Comparison of ENCODE assay signal across 20 mouse cellular contexts in the genomic region with DNA sequence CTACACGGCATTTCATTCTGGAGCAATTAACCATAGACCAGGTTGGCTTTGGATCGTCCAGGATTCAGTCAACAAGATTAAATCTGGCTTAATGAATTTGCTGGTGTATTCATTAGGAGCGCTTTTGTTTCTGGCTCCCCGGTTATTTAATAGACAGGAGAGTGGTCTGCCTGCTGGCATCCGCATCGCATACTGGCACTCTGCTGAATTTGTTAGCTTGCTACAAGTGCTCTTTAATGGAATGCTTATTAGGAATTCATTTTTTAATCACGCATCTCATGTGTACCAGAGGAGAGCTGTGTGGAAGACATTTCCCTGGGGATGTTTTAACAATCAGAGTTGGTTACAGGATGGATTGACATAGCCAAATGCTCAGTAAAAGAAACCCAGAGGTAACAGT.
DNase-seq lines count a peak whose midpoint lies in the region; ATAC-seq lines count a peak whose summit lies in the region.
"Had no signal": no experiment of that assay in that cellular context is flagged by ENCODE, and none has a peak within 500 bp of the region (broad histone marks: within the 10 kb centered on the region; RNA-seq: fewer than 3 reads in every experiment).

No protein-coding gene starts in this region.

- ATAC-seq in hindbrain, embryonic 11.5 days (ENCODE audit: low FRiP score), result 0 out of 2 replicates have a peak, but pooled peaks have one; percentile 56
- peak; percentile 82 for ATAC-seq in forebrain, embryonic 14.5 days
- peak; percentile 86 for ATAC-seq in hindbrain, embryonic 16.5 days
- peak; percentile 81 for ATAC-seq in neural tube, embryonic 13.5 days (ENCODE audit: low read depth)
- ATAC-seq in frontal cortex, adult (ENCODE audit: low TSS enrichment), result no peak

- H3K4me3 ChIP-seq in hindbrain, embryonic 11.5 days (ENCODE audit: low read depth, low read length), result no peak overlapping the region
- no peak overlapping the region for H3K4me3 ChIP-seq in hindbrain, embryonic 10.5 days
- H3K4me3 ChIP-seq in forebrain, embryonic 14.5 days (ENCODE audit: low read depth, low read length), result no peak overlapping the region
- H3K4me3 ChIP-seq in hindbrain, embryonic 16.5 days (ENCODE audit: low read length), result no peak overlapping the region
- H3K4me3 ChIP-seq in neural tube, embryonic 13.5 days, result no peak overlapping the region
- H3K4me3 ChIP-seq: embryonic facial prominence, embryonic 15.5 days; heart, embryonic 13.5 days; limb, embryonic 15.5 days; megakaryocyte, embryonic 14.5 days had no signal

- H3K9ac ChIP-seq in hindbrain, embryonic 11.5 days (ENCODE audit: low read depth, low read length), result no peak overlapping the region
- H3K9ac ChIP-seq in forebrain, embryonic 14.5 days (ENCODE audit: low read length), result no peak overlapping the region
- no peak overlapping the region for H3K9ac ChIP-seq in hindbrain, embryonic 16.5 days (ENCODE audit: low read depth, low read length)
- H3K9ac ChIP-seq in neural tube, embryonic 13.5 days, result no peak overlapping the region
- H3K9ac ChIP-seq: embryonic facial prominence, embryonic 15.5 days; heart, embryonic 13.5 days; limb, embryonic 15.5 days had no signal

- DNase-seq in hindbrain, embryonic 11.5 days (ENCODE audit: low spot score), result no peak
- no peak for DNase-seq in hindbrain, embryonic 10.5 days (ENCODE audit: low spot score)
- DNase-seq in forebrain, embryonic 14.5 days (ENCODE audit: low spot score), result peak; percentile 89
- no peak for DNase-seq in heart, adult 8-10 months (ENCODE audit: low spot score)
- DNase-seq in kidney, adult 18-20 months, result no peak
- DNase-seq: adrenal gland, adult 8-10 months; cerebellum, adult 8-10 months; gastrocnemius, postnatal 25 days; kidney, adult 2 months; kidney, postnatal 36 days; lung, postnatal 10 days had no signal

- H3K4me2 ChIP-seq in hindbrain, embryonic 11.5 days (replicated peaks; ENCODE audit: low read depth, low read length), result no peak overlapping the region
- H3K4me2 ChIP-seq in forebrain, embryonic 14.5 days (ENCODE audit: low read length), result no peak overlapping the region
- H3K4me2 ChIP-seq in hindbrain, embryonic 16.5 days (ENCODE audit: low read length), result no peak overlapping the region
- no peak overlapping the region for H3K4me2 ChIP-seq in neural tube, embryonic 13.5 days
- H3K4me2 ChIP-seq: embryonic facial prominence, embryonic 15.5 days; heart, embryonic 13.5 days; limb, embryonic 15.5 days had no signal

- no peaks in the 10 kb centered on the region for H3K9me3 ChIP-seq in hindbrain, embryonic 11.5 days (ENCODE audit: control insufficient read depth, low read length)
- H3K9me3 ChIP-seq in hindbrain, embryonic 10.5 days, result no peaks in the 10 kb centered on the region
- H3K9me3 ChIP-seq in forebrain, embryonic 14.5 days (replicated peaks; ENCODE audit: control insufficient read depth, low read length), result no peaks in the 10 kb centered on the region
- no peaks in the 10 kb centered on the region for H3K9me3 ChIP-seq in hindbrain, embryonic 16.5 days (ENCODE audit: control insufficient read depth, low read length)
- H3K9me3 ChIP-seq in neural tube, embryonic 13.5 days, result no peaks in the 10 kb centered on the region
- H3K9me3 ChIP-seq: embryonic facial prominence, embryonic 15.5 days; heart, embryonic 13.5 days; limb, embryonic 15.5 days had no signal

- no peaks in the 10 kb centered on the region for H3K27me3 ChIP-seq in hindbrain, embryonic 11.5 days (ENCODE audit: control insufficient read depth, insufficient read depth, low read length)
- no peaks in the 10 kb centered on the region for H3K27me3 ChIP-seq in hindbrain, embryonic 10.5 days (ENCODE audit: insufficient read depth, poor library complexity, severe bottlenecking)
- H3K27me3 ChIP-seq in forebrain, embryonic 14.5 days (replicated peaks; ENCODE audit: control insufficient read depth, insufficient read depth, low read length), result no peaks in the 10 kb centered on the region
- H3K27me3 ChIP-seq in hindbrain, embryonic 16.5 days (replicated peaks; ENCODE audit: control insufficient read depth, insufficient read depth, low read length), result no peaks in the 10 kb centered on the region
- H3K27me3 ChIP-seq in neural tube, embryonic 13.5 days, result no peaks in the 10 kb centered on the region; the same call in 1 of the 2 replicates
- H3K27me3 ChIP-seq: CH12.LX; embryonic facial prominence, embryonic 15.5 days; heart, embryonic 13.5 days; limb, embryonic 15.5 days; megakaryocyte, embryonic 14.5 days had no signal

- no peaks in the 10 kb centered on the region for H3K36me3 ChIP-seq in hindbrain, embryonic 11.5 days (ENCODE audit: control insufficient read depth, insufficient read depth, low read length)
- no peaks in the 10 kb centered on the region for H3K36me3 ChIP-seq in hindbrain, embryonic 10.5 days
- no peaks in the 10 kb centered on the region for H3K36me3 ChIP-seq in forebrain, embryonic 14.5 days (ENCODE audit: control insufficient read depth, insufficient read depth, low read length)
- no peaks in the 10 kb centered on the region for H3K36me3 ChIP-seq in hindbrain, embryonic 16.5 days (ENCODE audit: control insufficient read depth, insufficient read depth, low read length)
- no peaks in the 10 kb centered on the region for H3K36me3 ChIP-seq in neural tube, embryonic 13.5 days
- H3K36me3 ChIP-seq: embryonic facial prominence, embryonic 15.5 days; heart, embryonic 13.5 days; limb, embryonic 15.5 days had no signal

- WGBS in hindbrain, embryonic 11.5 days, result 76% methylated on average over 7 of the region's 7 CpGs
- 82% methylated on average over 7 of the region's 7 CpGs for WGBS in hindbrain, embryonic 10.5 days
- 9% methylated on average over 7 of the region's 7 CpGs for WGBS in forebrain, embryonic 14.5 days
- WGBS in hindbrain, embryonic 16.5 days, result 26% methylated on average over 7 of the region's 7 CpGs
- WGBS in neural tube, embryonic 13.5 days, result 39% methylated on average over 7 of the region's 7 CpGs

- no peaks in the 10 kb centered on the region for H3K4me1 ChIP-seq in hindbrain, embryonic 11.5 days (replicated peaks; ENCODE audit: control insufficient read depth, insufficient read depth, low read length)
- H3K4me1 ChIP-seq in hindbrain, embryonic 10.5 days (replicated peaks), result peaks cover 14% of the 10 kb centered on the region; the same call in 1 of the 2 replicates
- H3K4me1 ChIP-seq in forebrain, embryonic 14.5 days (ENCODE audit: control insufficient read depth, insufficient read depth, low read length), result 0 out of 2 replicates have a peak, but pooled peaks cover 3% of the 10 kb centered on the region
- H3K4me1 ChIP-seq in hindbrain, embryonic 16.5 days (ENCODE audit: control insufficient read depth, insufficient read depth, low read depth, low read length), result peaks cover 3% of the 10 kb centered on the region; the same call in 1 of the 2 replicates
- peaks cover 16% of the 10 kb centered on the region; the same call in 1 of the 2 replicates for H3K4me1 ChIP-seq in neural tube, embryonic 13.5 days (replicated peaks)
- H3K4me1 ChIP-seq: embryonic facial prominence, embryonic 15.5 days; heart, embryonic 13.5 days; limb, embryonic 15.5 days; megakaryocyte, embryonic 14.5 days had no signal

- no peak overlapping the region for H3K27ac ChIP-seq in hindbrain, embryonic 11.5 days (ENCODE audit: low read depth, low read length)
- no peak overlapping the region for H3K27ac ChIP-seq in hindbrain, embryonic 10.5 days
- no peak overlapping the region for H3K27ac ChIP-seq in forebrain, embryonic 14.5 days (ENCODE audit: low read depth, low read length)
- H3K27ac ChIP-seq in hindbrain, embryonic 16.5 days (ENCODE audit: low read depth, low read length), result no peak overlapping the region
- no peak overlapping the region; the same call in 1 of the 2 replicates for H3K27ac ChIP-seq in neural tube, embryonic 13.5 days (replicated peaks)
- H3K27ac ChIP-seq: embryonic facial prominence, embryonic 15.5 days; heart, embryonic 13.5 days; limb, embryonic 15.5 days; stomach, postnatal 0 days had no signal
